Mouse (Mus musculus): Measurements from ENCODE around the gene T. TPM values are rescaled to one million over a fixed set of nuclear protein-coding genes. Genes with fewer than 3 reads are reported as not detected.
A peak's percentile ranks its signal among the peaks of the same experiment; 100 is the strongest.

Gene T
- total RNA-seq, 2 experiments from 2014 or later = 0.51 TPM; not detected in 1

DNA sequence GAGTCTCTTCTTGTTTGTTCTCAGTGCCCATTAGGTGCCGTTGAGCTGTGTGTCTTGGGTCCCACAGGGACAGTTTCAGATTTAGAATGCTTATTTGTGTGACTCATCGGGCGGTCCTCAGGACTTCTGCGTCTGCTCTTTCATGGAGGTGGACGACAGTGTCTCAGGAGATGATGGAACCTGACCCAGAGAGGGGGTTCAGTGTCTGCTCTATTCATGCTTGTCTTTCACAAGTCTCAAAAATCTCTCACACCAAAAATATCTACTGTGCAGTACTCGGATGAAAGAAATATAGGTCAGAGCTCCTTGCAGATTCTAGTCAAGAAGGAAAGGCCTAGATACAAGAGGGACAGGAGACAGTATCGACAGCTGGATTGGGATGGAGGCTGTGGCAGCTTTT is 48.7 kb downstream of the T start:
- intact Hi-C loops (cut with DNase I) = no loop called here
- DNase-seq (ENCODE audit: extremely low spot score in 1 of 2, low spot score in 2 of 2) = peak in 1 of 2 experiments; percentile 10

DNA sequence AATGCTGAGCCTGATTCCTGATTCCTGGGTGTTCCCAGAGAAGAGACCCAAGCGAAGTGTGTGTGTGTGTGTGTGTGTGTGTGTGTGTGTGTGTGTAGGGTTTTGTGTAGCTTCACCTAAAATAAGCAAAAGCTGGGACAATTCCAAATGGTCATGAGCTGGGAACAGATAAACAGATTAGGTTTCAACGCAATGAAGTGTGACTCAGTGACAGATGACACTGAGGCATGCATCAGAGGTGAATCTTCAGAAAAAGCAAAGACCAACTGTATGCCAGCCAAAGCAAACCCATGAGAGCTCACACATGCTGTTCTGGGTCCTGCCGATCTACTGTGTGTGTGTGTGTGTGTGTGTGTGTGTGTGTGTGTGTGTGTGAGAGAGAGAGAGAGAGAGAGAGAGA is 50.0 kb downstream of the T start:
- peak in 1 of 2 experiments; percentile 4 for DNase-seq (ENCODE audit: extremely low spot score in 1 of 2, low spot score in 2 of 2)
- intact Hi-C loops (cut with DNase I) = no loop called here

DNA sequence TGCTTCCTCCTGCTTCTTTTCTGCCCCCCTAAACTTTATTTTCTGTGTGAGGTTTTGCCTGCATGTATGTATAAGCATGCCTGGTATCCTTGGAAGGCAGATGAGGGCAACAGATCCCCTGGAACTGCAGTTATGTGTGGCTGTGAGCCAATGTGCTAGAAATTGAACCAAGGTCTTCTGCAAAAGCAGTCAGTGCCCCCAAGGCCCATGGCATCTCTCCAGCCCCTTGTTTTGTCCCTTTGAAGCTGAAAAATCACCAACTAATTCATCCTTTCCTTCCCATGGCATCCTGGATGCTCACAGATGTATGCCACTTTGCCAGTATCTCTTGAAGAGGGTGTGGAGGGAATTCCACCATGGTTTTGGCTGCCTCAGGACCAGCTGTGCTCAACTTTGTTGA is 50.9 kb downstream of the T start:
- peak in 1 of 2 experiments; percentile 21 for DNase-seq (ENCODE audit: extremely low spot score in 1 of 2, low spot score in 2 of 2)
- intact Hi-C loops (cut with DNase I) = no loop called here

DNA sequence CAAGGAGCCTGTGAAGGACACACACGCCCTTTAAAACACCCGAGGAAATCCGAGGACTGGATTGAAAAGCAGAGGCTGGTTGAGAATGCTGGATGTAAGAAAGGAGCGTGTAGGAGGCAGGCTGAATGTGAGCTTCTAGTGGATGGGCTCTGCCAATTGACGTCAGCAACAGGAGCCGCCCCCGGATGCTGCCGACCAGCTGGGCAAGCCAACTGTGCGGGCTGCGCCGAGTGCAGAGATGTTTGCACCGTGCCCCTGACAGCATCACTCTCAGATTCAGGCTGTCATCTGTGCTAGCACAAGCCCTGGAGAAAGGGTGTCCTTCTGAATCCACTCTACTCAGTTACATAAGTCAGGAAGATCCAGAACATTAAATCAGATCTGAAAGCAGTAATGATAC is 53.6 kb downstream of the T start:
- intact Hi-C loops (cut with DNase I) = no loop called here
- DNase-seq (ENCODE audit: extremely low spot score in 1 of 2, low spot score in 2 of 2) = peak; percentile 85 to 86

DNA sequence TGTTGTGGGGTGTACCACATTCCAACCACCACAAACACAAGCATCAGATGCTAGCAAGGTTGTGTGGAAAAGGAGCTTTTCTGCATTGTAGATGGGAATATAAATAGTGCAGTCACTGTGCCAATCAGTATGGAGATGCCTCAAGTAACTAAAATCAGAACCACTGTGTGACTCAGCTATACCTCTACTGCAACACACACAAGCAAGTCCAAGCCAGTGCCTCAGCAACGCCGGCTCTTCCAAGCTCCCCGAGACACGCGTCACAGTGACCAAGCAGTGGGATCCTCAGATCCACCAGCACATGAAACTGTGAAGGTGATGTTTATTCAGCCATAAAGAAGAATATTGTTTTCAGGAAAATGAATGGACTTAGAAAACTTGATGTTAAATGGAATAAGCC is 56.7 kb downstream of the T start:
- intact Hi-C loops (cut with DNase I) = no loop called here
- peak in 1 of 2 experiments; percentile 34 for DNase-seq (ENCODE audit: extremely low spot score in 1 of 2, low spot score in 2 of 2)

Other genes starting within 250 kb of the T start
- gene Ccr6, start 198.4 kb upstream of the T start, total RNA-seq (2021) = not detected
- gene Mpc1, start 151.5 kb upstream of the T start, total RNA-seq (2021) = 100 to 1,000 TPM; 193 to 201 TPM
- 10 to 100 TPM; 63.7 to 64.0 TPM for gene Sft2d1, start 123.3 kb upstream of the T start, total RNA-seq (2021)
- 10 to 100 TPM; 10.1 to 10.8 TPM for gene Prr18, start 97.0 kb upstream of the T start, total RNA-seq (2021)
- under 1 TPM in 1 of 2 experiments, not detected in 1; 0.47 TPM for gene T2, start 78.4 kb upstream of the T start, total RNA-seq (2021)
- gene Pde10a, start 90.9 kb downstream of the T start, total RNA-seq (2021) = 10 to 100 TPM; 59.0 to 83.7 TPM
- not detected for gene Gm17087, start 132.5 kb downstream of the T start, total RNA-seq (2021)